Mouse (Mus musculus) neural tube, embryonic 14.5 days (tissue): ENCODE results near the gene Scd3. TPM values are rescaled to one million over a fixed set of nuclear protein-coding genes. Genes with fewer than 3 reads are reported as not detected.

ENCODE experiments used
- ATAC-seq: fragments of 200-750 bp; cut with Nextera tagmentation; 2 replicates; pipeline ENCODE4 v1.8.0; 2017; ENCODE audit warnings: low read depth, mild to moderate bottlenecking, moderate TSS enrichment, moderate library complexity
- H3K27ac ChIP-seq: fragments of 300-500 bp; sonication (generic); 2 replicates; pipeline ENCODE4 v1.5.1; 2014; ENCODE audit warnings: low read depth, mild to moderate bottlenecking, control low read depth, low read length, moderate library complexity, mixed read lengths
- H3K27me3 ChIP-seq: fragments of 300-500 bp; sonication (generic); 2 replicates; pipeline ENCODE4 v1.6.1; 2014; ENCODE audit warnings: low read length; ENCODE audit not compliant: control insufficient read depth, insufficient read depth
- H3K36me3 ChIP-seq: fragments of 300-500 bp; sonication (generic); 2 replicates; pipeline ENCODE4 v1.6.1; 2014; ENCODE audit warnings: low read length, mixed read lengths; ENCODE audit not compliant: control insufficient read depth, insufficient read depth
- H3K4me1 ChIP-seq: fragments of 300-500 bp; sonication (generic); 2 replicates; pipeline ENCODE4 v1.6.1; 2014; ENCODE audit warnings: low read length; ENCODE audit not compliant: control insufficient read depth, insufficient read depth
- H3K4me2 ChIP-seq: fragments of 300-500 bp; sonication (generic); 2 replicates; pipeline ENCODE4 v1.6.1; 2014; ENCODE audit warnings: mild to moderate bottlenecking, low read depth, low read length, control low read depth
- H3K4me3 ChIP-seq: fragments of 300-500 bp; sonication (generic); 2 replicates; pipeline ENCODE4 v1.5.1; 2014; ENCODE audit warnings: low read depth, low read length, control low read depth, mixed read lengths
- H3K9ac ChIP-seq: fragments of 300-500 bp; sonication (generic); replicated peaks from 2 replicates; pipeline ENCODE4 v1.6.1; 2014; ENCODE audit warnings: low read depth, mild to moderate bottlenecking, control low read depth, low read length, mixed read lengths
- H3K9me3 ChIP-seq: fragments of 300-500 bp; sonication (generic); 2 replicates; pipeline ENCODE4 v1.6.1; 2016; ENCODE audit warnings: low read length; ENCODE audit not compliant: control insufficient read depth
- WGBS: fragments of 180-500 bp; shearing (Covaris S2); extraction: QIAGEN DNeasy Blood & Tissue Kit; methylation state at CpG from one replicate; pipeline ENCODE4 v1.1.7; 2014; 5-methylcytosine and 5-hydroxymethylcytosine counted together
- polyA plus RNA-seq: library from polyadenylated mRNA; unstranded; fragments of >200 nt; fragmentation: Nextera tagmentation; extraction: Ambion mirVana; gene quantifications from 2 replicates; pipeline ENCODE4 v1.2.1, GENCODE M21; 2014

Scd3 gene
- polyA plus RNA-seq: 4.0 and 4.3 TPM in 2 replicates

DNA sequence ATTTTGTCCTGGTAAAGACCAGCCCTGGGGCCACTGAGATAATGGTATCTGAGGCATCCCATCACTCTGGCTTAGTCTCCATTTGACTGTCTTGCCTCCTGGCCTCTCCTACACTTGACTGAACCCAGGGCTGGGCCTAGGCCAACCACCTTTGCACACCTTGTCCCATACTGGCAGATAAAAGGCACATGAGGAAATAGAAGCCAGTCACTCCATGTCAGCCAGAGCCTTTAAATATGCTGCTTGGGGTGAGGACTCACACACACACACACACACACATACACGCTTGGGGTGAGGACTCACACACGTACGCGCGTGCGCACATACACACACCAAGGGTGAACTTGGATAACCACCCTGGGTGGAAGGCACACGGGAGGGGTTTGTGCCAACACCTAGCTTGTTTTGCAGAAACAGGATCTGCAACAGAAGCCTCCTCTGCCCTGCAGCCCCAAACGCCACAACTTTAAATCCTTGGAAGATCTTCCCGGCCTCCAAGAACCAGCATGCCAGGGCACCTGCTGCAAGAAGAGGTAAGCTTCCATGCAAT is at the start of gene Scd3:
Gene Scd3, plus strand, starts transcription at position 255 of the 550 bp plus-strand sequence.
- Histone ChIP-seq H3K27me3 (no peaks in the 10 kb centered on the region), H3K4me3 (no peak within 1 kb of the TSS), H3K4me2 (no peak within 1 kb of the TSS), H3K27ac (no peak within 1 kb of the TSS), H3K36me3 (no peaks in the 10 kb centered on the region), H3K9me3 (no peaks in the 10 kb centered on the region), H3K9ac (no peak within 1 kb of the TSS), H3K4me1 (no peaks in the 10 kb centered on the region)
- ATAC-seq: no peak
- WGBS: 95% methylated on average over 9 of the region's 9 CpGs

DNA sequence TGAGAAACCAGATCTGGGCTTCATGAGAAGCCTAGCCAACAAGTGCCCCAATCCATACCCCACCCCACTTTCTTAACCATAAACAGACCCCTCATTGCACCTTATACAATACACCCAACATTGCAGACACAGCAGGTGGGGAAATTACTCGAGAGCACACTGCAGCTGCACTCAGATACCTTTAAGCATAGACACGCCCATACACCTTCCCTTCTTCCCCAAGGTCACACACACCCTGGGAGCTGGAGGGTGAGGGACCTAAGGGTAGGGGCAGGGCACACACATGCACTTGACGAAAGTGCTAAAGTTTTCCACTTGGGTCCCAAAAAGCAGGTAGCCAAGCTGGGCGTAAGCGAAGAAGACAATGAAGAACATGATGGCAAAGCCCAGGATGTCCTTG is 49.3 kb upstream of the Scd3 start:
- Histone ChIP-seq H3K4me1 (no peaks in the 10 kb centered on the region), H3K36me3 (no peaks in the 10 kb centered on the region), H3K9ac (no peak overlapping the region), H3K4me3 (no peak overlapping the region), H3K27me3 (no peaks in the 10 kb centered on the region; the same call in 1 of the 2 replicates), H3K4me2 (no peak overlapping the region), H3K9me3 (no peaks in the 10 kb centered on the region), H3K27ac (no peak overlapping the region)
- WGBS: 78% methylated on average over 5 of the region's 5 CpGs
- ATAC-seq: no peak

DNA sequence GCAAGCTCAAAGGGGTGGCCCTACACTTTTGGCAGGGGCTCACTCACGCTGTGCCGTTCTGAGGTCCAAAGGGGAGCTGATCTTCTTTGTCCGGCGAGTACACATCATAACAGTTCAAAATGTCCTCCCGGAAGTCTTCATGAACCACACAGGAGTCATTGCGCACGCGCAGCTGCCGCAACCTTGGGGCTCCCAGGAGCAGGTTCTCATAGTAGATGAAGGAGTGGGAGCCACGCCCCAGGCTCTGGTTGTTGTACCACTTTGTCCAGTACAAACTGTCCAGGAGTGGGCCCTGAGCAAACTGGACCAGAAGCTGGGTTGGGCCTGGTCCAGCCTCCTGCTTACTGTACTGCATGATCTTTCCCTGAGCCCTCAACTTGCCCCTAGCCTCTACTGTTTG is 46.1 kb upstream of the Scd3 start:
- H3K36me3 ChIP-seq: no peaks in the 10 kb centered on the region
- WGBS: 93% methylated on average over 10 of the region's 10 CpGs
- H3K4me3 ChIP-seq: no peak overlapping the region
- H3K4me1 ChIP-seq: no peaks in the 10 kb centered on the region
- no peak overlapping the region for H3K27ac ChIP-seq
- H3K9me3 ChIP-seq: no peaks in the 10 kb centered on the region
- H3K4me2 ChIP-seq: no peak overlapping the region
- ATAC-seq: no peak
- H3K9ac ChIP-seq: no peak overlapping the region
- H3K27me3 ChIP-seq: no peaks in the 10 kb centered on the region; the same call in 1 of the 2 replicates

DNA sequence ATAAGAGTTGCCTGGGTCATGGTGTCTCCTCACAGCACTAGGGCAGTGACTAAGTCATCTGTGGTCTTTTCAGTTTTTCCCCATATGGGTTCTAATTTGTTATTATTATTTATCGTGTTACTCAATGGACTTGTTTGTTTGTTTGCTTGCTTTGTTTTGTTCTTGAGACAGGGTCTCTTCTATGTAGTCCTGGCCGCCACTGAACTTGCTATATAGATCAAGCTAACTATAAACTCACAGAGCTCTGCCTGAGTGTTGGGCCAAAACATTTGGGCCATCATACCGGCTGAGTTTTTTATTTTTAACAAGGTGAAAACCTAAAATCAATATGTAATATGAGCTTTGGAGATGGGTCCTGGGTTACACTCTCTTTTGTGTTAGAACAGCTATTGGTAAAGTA is 43.7 kb upstream of the Scd3 start:
- Histone ChIP-seq H3K9ac (no peak overlapping the region), H3K9me3 (no peaks in the 10 kb centered on the region), H3K27me3 (no peaks in the 10 kb centered on the region; the same call in 1 of the 2 replicates), H3K36me3 (no peaks in the 10 kb centered on the region), H3K4me3 (no peak overlapping the region), H3K4me2 (no peak overlapping the region), H3K4me1 (no peaks in the 10 kb centered on the region), H3K27ac (no peak overlapping the region)
- ATAC-seq: no peak
- 83% methylated on average over 3 of the region's 3 CpGs for WGBS

DNA sequence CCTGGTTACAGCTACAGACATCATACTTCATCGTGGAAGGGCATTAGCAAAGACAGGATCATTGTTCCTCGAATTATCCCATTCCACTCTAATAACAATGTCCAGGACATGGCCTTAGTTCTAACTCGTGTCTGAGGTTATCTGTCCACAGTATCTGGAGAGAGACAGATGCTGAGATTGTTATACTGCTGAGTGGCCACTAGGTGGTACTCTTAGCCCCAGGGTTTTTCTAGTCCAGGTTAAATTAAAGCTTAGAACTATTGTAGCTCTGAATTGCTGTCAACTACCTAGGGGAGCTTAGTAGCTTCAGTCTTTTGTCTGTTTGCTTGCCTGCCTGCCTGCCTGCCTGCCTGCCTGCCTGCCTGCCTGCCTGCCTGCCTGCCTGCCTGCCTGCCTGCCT is 41.6 kb upstream of the Scd3 start:
- Histone ChIP-seq H3K4me3 (no peak overlapping the region), H3K4me2 (no peak overlapping the region), H3K27me3 (no peaks in the 10 kb centered on the region), H3K4me1 (no peaks in the 10 kb centered on the region), H3K9me3 (no peaks in the 10 kb centered on the region), H3K9ac (no peak overlapping the region), H3K36me3 (no peaks in the 10 kb centered on the region), H3K27ac (no peak overlapping the region)
- no peak for ATAC-seq
- 18% methylated on average over 3 of the region's 3 CpGs for WGBS

DNA sequence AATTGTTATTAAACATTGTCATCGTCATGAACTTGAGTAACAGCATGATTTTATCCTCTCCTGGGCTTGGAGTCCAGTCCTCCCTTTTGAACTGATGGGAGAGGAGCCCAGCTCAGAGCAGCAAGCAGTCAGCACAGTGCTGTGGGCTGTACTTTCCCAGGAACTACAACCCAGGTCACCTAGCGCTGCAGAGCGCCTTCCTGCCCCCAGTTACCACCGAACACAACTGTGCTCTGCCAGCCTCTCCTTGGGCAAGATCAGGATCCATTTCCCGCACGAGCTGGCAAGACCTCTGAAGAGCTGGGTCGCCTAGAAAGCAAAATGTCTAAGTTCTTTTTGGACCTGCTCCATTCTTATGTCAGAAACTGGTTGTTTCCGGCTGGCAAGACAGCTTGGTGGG is 28.2 kb upstream of the Scd3 start:
- 71% methylated on average over 8 of the region's 8 CpGs for WGBS
- Histone ChIP-seq H3K4me2 (no peak overlapping the region), H3K27me3 (no peaks in the 10 kb centered on the region), H3K9me3 (no peaks in the 10 kb centered on the region), H3K4me1 (no peaks in the 10 kb centered on the region), H3K27ac (no peak overlapping the region), H3K9ac (no peak overlapping the region), H3K4me3 (no peak overlapping the region), H3K36me3 (no peaks in the 10 kb centered on the region)
- no peak for ATAC-seq

DNA sequence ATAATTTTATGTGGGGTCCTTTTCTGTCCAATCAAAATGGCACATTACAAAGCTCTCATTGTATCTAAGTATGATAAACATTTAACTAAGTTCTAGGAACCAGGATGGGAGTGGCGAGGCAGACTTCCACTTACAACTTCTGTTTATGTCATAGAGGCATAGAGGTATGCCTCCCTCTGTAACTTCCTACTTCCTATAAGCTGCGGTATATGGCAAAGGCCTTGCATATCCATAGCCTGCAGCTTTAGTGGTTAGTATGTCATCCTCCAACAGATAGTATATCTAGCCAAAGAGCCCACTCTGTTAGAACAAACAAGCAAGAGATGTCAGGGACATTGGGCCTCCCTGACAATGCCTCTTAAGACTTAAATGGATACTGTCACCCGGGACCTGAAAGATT is 26.3 kb upstream of the Scd3 start:
- Histone ChIP-seq H3K9me3 (no peaks in the 10 kb centered on the region), H3K36me3 (no peaks in the 10 kb centered on the region), H3K4me1 (no peaks in the 10 kb centered on the region), H3K9ac (no peak overlapping the region), H3K27me3 (no peaks in the 10 kb centered on the region), H3K4me3 (no peak overlapping the region), H3K27ac (no peak overlapping the region), H3K4me2 (no peak overlapping the region)
- ATAC-seq: no peak
- 89% methylated on average over 3 of the region's 3 CpGs for WGBS

DNA sequence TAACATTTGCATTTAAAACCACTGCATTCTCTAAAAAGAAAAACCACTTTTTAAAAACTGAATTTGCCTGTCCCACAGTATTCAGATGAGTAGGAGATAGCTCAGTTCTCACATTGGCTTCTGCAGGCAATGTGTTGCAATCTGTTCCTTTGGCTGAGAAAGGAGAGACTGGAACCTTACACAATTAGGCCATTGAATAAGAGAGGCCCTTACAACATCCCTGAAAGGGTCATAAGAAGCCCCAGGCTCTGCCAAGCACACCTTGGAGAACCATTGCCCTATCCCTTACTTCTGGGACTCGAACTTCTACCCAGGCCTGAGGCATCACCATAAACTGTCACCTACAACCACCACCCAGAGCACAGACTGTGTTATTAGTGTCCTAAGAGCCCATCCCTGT is 22.6 kb upstream of the Scd3 start:
- no peak overlapping the region for H3K4me3 ChIP-seq
- WGBS: 89% methylated on average over 1 of the region's 1 CpGs
- no peaks in the 10 kb centered on the region for H3K4me1 ChIP-seq
- H3K9me3 ChIP-seq: no peaks in the 10 kb centered on the region
- H3K9ac ChIP-seq: no peak overlapping the region
- ATAC-seq: no peak
- H3K36me3 ChIP-seq: no peaks in the 10 kb centered on the region
- no peaks in the 10 kb centered on the region for H3K27me3 ChIP-seq
- no peak overlapping the region for H3K4me2 ChIP-seq
- H3K27ac ChIP-seq: no peak overlapping the region

DNA sequence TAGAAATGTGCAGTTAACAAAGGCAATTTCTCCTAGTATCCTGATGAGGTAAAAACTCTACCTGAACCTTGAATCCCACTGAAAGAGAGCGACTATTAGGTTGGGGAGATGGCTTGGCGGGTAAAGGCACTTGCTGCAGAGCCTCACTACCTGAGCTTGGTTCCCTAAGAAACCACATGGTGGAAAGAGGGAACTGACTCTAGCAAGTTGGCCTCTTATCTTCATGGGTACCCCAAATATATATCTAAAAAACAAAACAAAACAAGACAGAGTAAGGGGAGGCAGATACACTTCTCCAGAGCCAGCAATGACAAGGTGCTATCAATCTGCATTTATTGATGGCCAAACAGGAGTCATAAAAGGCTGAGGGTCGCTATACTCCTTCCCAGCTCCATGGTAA is 19.1 kb upstream of the Scd3 start:
- H3K4me1 ChIP-seq: no peaks in the 10 kb centered on the region
- no peaks in the 10 kb centered on the region for H3K9me3 ChIP-seq
- no peak overlapping the region for H3K9ac ChIP-seq
- no peak for ATAC-seq
- H3K27ac ChIP-seq: no peak overlapping the region
- no peaks in the 10 kb centered on the region for H3K27me3 ChIP-seq
- H3K4me2 ChIP-seq: no peak overlapping the region
- H3K4me3 ChIP-seq: no peak overlapping the region
- no peaks in the 10 kb centered on the region for H3K36me3 ChIP-seq
- 57% methylated on average over 3 of the region's 3 CpGs for WGBS
